Mouse (Mus musculus): ENCODE results near the gene Olfr76.
"Not testable (repeated sequence)": the region's sequence is repeated elsewhere in the genome, so short reads cannot be mapped to it uniquely, and the experiment has no call there.

Gene Olfr76

GRCm38 (mm10) chr19:12123103-12123502 lies at the start of gene Olfr76:
Gene Olfr76, minus strand, starts transcription at chr19:12123203.
- DNase-seq (ENCODE audit: low spot score in 2 of 2) = no peak

GRCm38 (mm10) chr19:12170062-12170599 lies 47.1 kb upstream of the Olfr76 start, which contains the start of gene Olfr1555-ps1:
Gene Olfr1555-ps1, minus strand, starts transcription at chr19:12170112.
- DNase-seq (ENCODE audit: low spot score in 2 of 2) = not testable (repeated sequence)

GRCm38 (mm10) chr19:12145452-12145851 lies 22.4 kb upstream of the Olfr76 start:
- no peak for DNase-seq (ENCODE audit: low spot score in 2 of 2)

GRCm38 (mm10) chr19:12143356-12143755 lies 20.4 kb upstream of the Olfr76 start:
- no peak for DNase-seq (ENCODE audit: low spot score in 2 of 2)

- peak in 1 of 2 experiments; percentile 8 for DNase-seq (ENCODE audit: low spot score in 2 of 2)
Observed at GRCm38 (mm10) chr19:12134289-12134688, 11.3 kb upstream of the Olfr76 start.

- DNase-seq (ENCODE audit: low spot score in 2 of 2) = no peak
Observed at GRCm38 (mm10) chr19:12116464-12116863, 6.5 kb downstream of the Olfr76 start.

- no peak for DNase-seq (ENCODE audit: low spot score in 2 of 2)
Observed at GRCm38 (mm10) chr19:12115797-12116196, 7.2 kb downstream of the Olfr76 start, which contains the start of gene Olfr1428. Gene Olfr1428, minus strand, starts transcription at chr19:12115897.

- DNase-seq (ENCODE audit: low spot score in 2 of 2) = no peak
Observed at GRCm38 (mm10) chr19:12113807-12114206, 9.2 kb downstream of the Olfr76 start.

- no peak for DNase-seq (ENCODE audit: low spot score in 2 of 2)
Observed at GRCm38 (mm10) chr19:12104541-12104940, 18.5 kb downstream of the Olfr76 start.

- DNase-seq (ENCODE audit: low spot score in 2 of 2) = no peak
Observed at GRCm38 (mm10) chr19:12103234-12103633, 19.8 kb downstream of the Olfr76 start, which contains the start of gene Olfr1427. Gene Olfr1427, minus strand, starts transcription at chr19:12103334.

- DNase-seq (ENCODE audit: low spot score in 2 of 2) = no peak
Observed at GRCm38 (mm10) chr19:12091913-12092312, 31.1 kb downstream of the Olfr76 start, which contains the start of gene Olfr1426. Gene Olfr1426, minus strand, starts transcription at chr19:12092013.

GRCm38 (mm10) chr19:12077631-12078030 lies 45.4 kb downstream of the Olfr76 start, which contains the start of gene Olfr1425:
Gene Olfr1425, minus strand, starts transcription at chr19:12077731.
- not testable (repeated sequence) for DNase-seq (ENCODE audit: low spot score in 2 of 2)

- DNase-seq (ENCODE audit: low spot score in 2 of 2) = not testable (repeated sequence)
Observed at GRCm38 (mm10) chr19:12069546-12069945, 53.5 kb downstream of the Olfr76 start.
